ENCODE assay signal across 13 mouse cellular contexts in the genomic region with DNA sequence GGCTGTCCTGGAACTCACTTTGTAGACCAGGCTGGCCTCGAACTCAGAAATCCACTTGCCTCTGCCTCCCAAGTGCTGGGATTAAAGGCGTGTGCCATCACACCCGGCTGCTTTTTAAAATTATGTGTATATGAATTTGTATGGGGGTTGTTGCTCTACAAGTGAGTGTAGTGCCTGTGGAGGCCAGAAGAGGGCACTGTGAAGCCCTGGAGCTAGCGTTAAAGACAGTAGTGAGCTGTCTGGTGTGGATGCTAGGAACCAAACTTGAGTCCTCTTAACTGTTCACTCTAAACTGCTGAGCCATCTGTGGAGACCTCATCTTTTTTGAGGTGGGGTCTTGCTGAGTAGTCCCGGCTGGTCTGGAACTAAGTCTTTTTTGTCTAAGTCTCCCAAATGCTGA. TPM values are rescaled to one million over a fixed set of nuclear protein-coding genes. Genes with fewer than 3 reads are reported as not detected.
DNase-seq lines count a peak whose midpoint lies in the region; ATAC-seq and TF ChIP-seq lines count a peak whose summit lies in the region.
"Had no signal": no experiment of that assay in that cellular context is flagged by ENCODE, and none has a peak within 500 bp of the region (broad histone marks: within the 10 kb centered on the region; RNA-seq: fewer than 3 reads in every experiment).

No protein-coding gene starts in this region.

- DNase-seq in kidney, postnatal 0 days (ENCODE audit: low spot score) = no peak
- DNase-seq in kidney, adult 9 months = no peak
- DNase-seq in thymus, postnatal 25 days = peak; percentile 42
- no peak for DNase-seq in thymus, adult 2 months
- DNase-seq in NIH3T3 (ENCODE audit: low read depth) = peak; percentile 27
- no peak for DNase-seq in stomach, postnatal 0 days (ENCODE audit: low spot score)
- no peak for DNase-seq in ovary, postnatal 36 days (ENCODE audit: low spot score)
- DNase-seq: cerebellum, postnatal 36 days; lung, postnatal 36 days had no signal

- H3K4me3 ChIP-seq in kidney, postnatal 0 days (replicated peaks; ENCODE audit: low read depth, low read length) = no peak overlapping the region
- H3K4me3 ChIP-seq in thymus, adult 2 months (ENCODE audit: control insufficient read depth, insufficient read depth, low read length) = no peak overlapping the region
- no peak overlapping the region for H3K4me3 ChIP-seq in stomach, postnatal 0 days (ENCODE audit: low read depth, low read length)
- H3K4me3 ChIP-seq: embryonic facial prominence, embryonic 13.5 days; limb, embryonic 15.5 days had no signal

- H3K9ac ChIP-seq in kidney, postnatal 0 days (ENCODE audit: low read depth, low read length) = no peak overlapping the region
- no peak overlapping the region for H3K9ac ChIP-seq in stomach, postnatal 0 days (ENCODE audit: low read length)
- H3K9ac ChIP-seq: embryonic facial prominence, embryonic 13.5 days; limb, embryonic 15.5 days had no signal

- no peak overlapping the region for H3K27ac ChIP-seq in kidney, postnatal 0 days
- no peak overlapping the region for H3K27ac ChIP-seq in thymus, adult 2 months (ENCODE audit: control insufficient read depth, insufficient read depth, low read length)
- H3K27ac ChIP-seq in stomach, postnatal 0 days (replicated peaks) = no peak overlapping the region
- H3K27ac ChIP-seq: embryonic facial prominence, embryonic 13.5 days; limb, embryonic 15.5 days had no signal

- no peaks in the 10 kb centered on the region for H3K36me3 ChIP-seq in kidney, postnatal 0 days (ENCODE audit: insufficient read depth, low read length)
- no peaks in the 10 kb centered on the region for H3K36me3 ChIP-seq in thymus, adult 2 months (ENCODE audit: control insufficient read depth, insufficient read depth, low read length)
- no peaks in the 10 kb centered on the region for H3K36me3 ChIP-seq in stomach, postnatal 0 days (ENCODE audit: control insufficient read depth, insufficient read depth, low read length)
- H3K36me3 ChIP-seq: embryonic facial prominence, embryonic 13.5 days; limb, embryonic 15.5 days had no signal

- no peaks in the 10 kb centered on the region for H3K9me3 ChIP-seq in kidney, postnatal 0 days (replicated peaks; ENCODE audit: low read length)
- H3K9me3 ChIP-seq in stomach, postnatal 0 days (ENCODE audit: control insufficient read depth, low read length) = no peaks in the 10 kb centered on the region
- H3K9me3 ChIP-seq: limb, embryonic 15.5 days had no signal

- WGBS in kidney, postnatal 0 days = 69% methylated on average over 5 of the region's 5 CpGs
- WGBS in thymus, adult 2 months = 86% methylated on average over 5 of the region's 5 CpGs
- 74% methylated on average over 5 of the region's 5 CpGs for WGBS in stomach, postnatal 0 days

- no peak for ATAC-seq in kidney, postnatal 0 days (replicated peaks; ENCODE audit: low FRiP score, low read depth)
- ATAC-seq in stomach, postnatal 0 days (ENCODE audit: low FRiP score, low TSS enrichment) = no peak

- peak; percentile 30; the same call in 1 of the 2 replicates for TF ChIP-seq CTCF in kidney, postnatal 0 days (IDR thresholded peaks at IDR 0.05; ENCODE audit: low read depth)
- TF ChIP-seq CTCF in thymus, adult 2 months (IDR thresholded peaks at IDR 0.05; ENCODE audit: borderline replicate concordance, control insufficient read depth, extremely low read depth, insufficient read depth, low read length, poor library complexity) = no peak
- peak; percentile 33; the same call in 1 of the 2 replicates for TF ChIP-seq CTCF in stomach, postnatal 0 days (IDR thresholded peaks at IDR 0.05; ENCODE audit: low read depth)

- no peaks in the 10 kb centered on the region for H3K4me1 ChIP-seq in kidney, postnatal 0 days (replicated peaks; ENCODE audit: insufficient read depth, low read length)
- H3K4me1 ChIP-seq in thymus, adult 2 months (replicated peaks; ENCODE audit: control insufficient read depth, insufficient read depth, low read length) = peaks cover 7% of the 10 kb centered on the region
- H3K4me1 ChIP-seq in stomach, postnatal 0 days (replicated peaks; ENCODE audit: control insufficient read depth, insufficient read depth) = no peaks in the 10 kb centered on the region
- H3K4me1 ChIP-seq: embryonic facial prominence, embryonic 13.5 days; limb, embryonic 15.5 days had no signal

- H3K4me2 ChIP-seq in kidney, postnatal 0 days (ENCODE audit: low read length) = no peak overlapping the region
- H3K4me2 ChIP-seq in stomach, postnatal 0 days (replicated peaks; ENCODE audit: low read depth) = no peak overlapping the region
- H3K4me2 ChIP-seq: embryonic facial prominence, embryonic 13.5 days; limb, embryonic 15.5 days had no signal

- TF ChIP-seq POLR2A in thymus, adult 2 months (IDR thresholded peaks at IDR 0.05; ENCODE audit: control insufficient read depth, extremely low read depth, insufficient read depth, low read length, poor library complexity) = no peak

- no peak for TF ChIP-seq EP300 in stomach, postnatal 0 days (optimal IDR thresholded peaks at IDR 0.05)

- no peaks in the 10 kb centered on the region for H3K27me3 ChIP-seq in kidney, postnatal 0 days (ENCODE audit: insufficient read depth, low read length)
- no peaks in the 10 kb centered on the region for H3K27me3 ChIP-seq in thymus, adult 2 months (ENCODE audit: control insufficient read depth, insufficient read depth, low read length)
- no peaks in the 10 kb centered on the region for H3K27me3 ChIP-seq in stomach, postnatal 0 days (ENCODE audit: control insufficient read depth, insufficient read depth, low read length)
- H3K27me3 ChIP-seq: embryonic facial prominence, embryonic 13.5 days; limb, embryonic 15.5 days had no signal

RNA-seq across cellular contexts. Expression of gene Rabac1, which starts 13.2 kb away (rescaled TPM):
- 292 and 315 TPM in 2 replicates for polyA plus RNA-seq in kidney, postnatal 0 days (2015; fragmentation: Nextera tagmentation; extraction: Ambion mirVana)
- polyA plus RNA-seq in thymus, adult 2 months (2012; rRNA removed) = 433 and 569 TPM in 2 replicates
- 290 and 293 TPM in 2 replicates for polyA plus RNA-seq in stomach, postnatal 0 days (2015; fragmentation: Nextera tagmentation; extraction: Ambion mirVana)

RNA-seq across cellular contexts. Expression of gene Atp1a3, which starts 20.0 kb away (rescaled TPM):
- polyA plus RNA-seq in kidney, postnatal 0 days (2015; fragmentation: Nextera tagmentation; extraction: Ambion mirVana) = 0.32 and 0.36 TPM in 2 replicates
- 5.6 and 7.1 TPM in 2 replicates for polyA plus RNA-seq in thymus, adult 2 months (2012; rRNA removed)
- polyA plus RNA-seq in stomach, postnatal 0 days (2015; fragmentation: Nextera tagmentation; extraction: Ambion mirVana) = 1.6 and 2.4 TPM in 2 replicates

RNA-seq across cellular contexts. Expression of gene Gm4881, which starts 41.5 kb away (rescaled TPM):
- polyA plus RNA-seq in kidney, postnatal 0 days (2015; fragmentation: Nextera tagmentation; extraction: Ambion mirVana) = not detected in 2 replicates
- 0.31 TPM in 1 of 2 replicates, not detected in the other for polyA plus RNA-seq in thymus, adult 2 months (2012; rRNA removed)
- polyA plus RNA-seq in stomach, postnatal 0 days (2015; fragmentation: Nextera tagmentation; extraction: Ambion mirVana) = not detected in 2 replicates
- polyA plus RNA-seq: embryonic facial prominence, embryonic 13.5 days; heart, postnatal 0 days; large intestine, adult 2 months; limb, embryonic 15.5 days had no signal

Comparison
In these comparisons a context has a peak if more than half of its experiments do, and no peak if none do; other contexts are left out.
1. DNase-seq: peak in thymus, postnatal 25 days (single experiment) and NIH3T3 (single experiment); none in kidney, postnatal 0 days (single experiment), kidney, adult 9 months (single experiment), thymus, adult 2 months (single experiment), stomach, postnatal 0 days (single experiment) and ovary, postnatal 36 days (single experiment).